Mouse (Mus musculus) large intestine, adult 2 months (tissue): ENCODE data around the gene Tspan9. TPM values are rescaled to one million over a fixed set of nuclear protein-coding genes. Genes with fewer than 3 reads are reported as not detected.

Source experiments
- DNase-seq: peaks from one replicate; pipeline ENCODE4 v3.0.0-alpha.2; 2012; ENCODE audit warnings: low read depth, low spot score
- WGBS: fragments of 180-500 bp; shearing (Covaris S2); methylation state at CpG from one replicate; pipeline ENCODE4 v1.1.7; 2018; 5-methylcytosine and 5-hydroxymethylcytosine counted together
- polyA plus RNA-seq: library from polyadenylated mRNA; depleted of rRNA; stranded (reverse); fragments of >200 nt; gene quantifications from 2 replicates; pipeline ENCODE4 v1.2.3, GENCODE M21; 2012; rRNA removed

Tspan9 gene
- polyA plus RNA-seq: 28.9 and 34.7 TPM in 2 replicates

DNA sequence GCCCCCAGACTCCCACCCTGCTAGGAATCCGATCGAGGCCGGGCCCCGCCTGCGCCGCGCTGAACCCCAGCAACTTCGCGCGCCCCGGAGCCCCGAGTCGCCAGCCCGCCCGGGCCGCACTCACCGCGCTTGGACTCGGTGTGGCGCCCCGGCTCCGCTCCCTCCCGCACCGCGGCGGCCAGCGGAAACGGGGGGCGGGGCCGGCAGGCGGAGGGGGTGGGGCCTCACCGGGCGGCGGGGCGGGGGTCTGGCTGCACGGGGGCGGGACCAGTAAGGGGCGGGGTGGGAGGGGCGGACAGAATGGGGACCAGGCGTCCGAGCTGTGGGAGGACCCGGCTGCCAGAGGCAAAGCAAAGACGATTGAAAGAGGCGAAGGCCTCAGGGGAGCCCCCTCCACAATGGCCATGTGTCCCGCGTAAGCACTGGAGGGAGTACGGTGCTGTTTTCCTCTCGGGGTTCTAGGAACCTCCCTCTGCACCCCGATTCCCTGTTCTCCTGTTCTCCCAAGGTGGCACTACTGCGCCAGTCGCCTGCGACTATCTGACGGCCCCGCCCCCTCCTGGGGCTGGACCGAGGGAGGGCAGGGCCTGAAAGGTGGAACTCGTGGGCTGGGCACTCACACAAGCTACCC, at the start of gene Tspan9:
Tspan9 (minus strand) TSS at position 205 of the 631 bp plus-strand sequence.
- DNase-seq: peak; percentile 58
- 2% methylated on average over 46 of the region's 56 CpGs for WGBS

DNA sequence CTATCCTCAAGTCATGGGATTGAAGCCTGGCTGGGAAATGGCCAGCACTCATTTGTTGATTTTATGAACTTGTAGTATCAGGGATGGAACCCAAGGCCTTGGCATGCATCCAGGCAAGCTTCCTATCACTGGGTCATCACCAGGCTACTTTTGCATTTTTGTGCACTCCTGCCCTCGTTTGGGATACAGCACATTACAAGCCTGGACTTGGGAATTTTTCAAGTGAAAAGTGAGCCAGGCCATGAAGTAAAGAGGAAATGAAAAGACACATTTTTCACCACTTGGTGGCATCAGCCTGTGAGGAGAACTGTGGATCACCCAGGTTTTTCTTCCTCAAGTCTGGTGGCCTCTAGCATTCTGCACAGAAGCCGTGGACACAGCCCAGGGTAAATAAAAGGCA, 40.1 kb upstream of the Tspan9 start:
- 23% methylated on average over 2 of the region's 2 CpGs for WGBS
- no peak for DNase-seq

DNA sequence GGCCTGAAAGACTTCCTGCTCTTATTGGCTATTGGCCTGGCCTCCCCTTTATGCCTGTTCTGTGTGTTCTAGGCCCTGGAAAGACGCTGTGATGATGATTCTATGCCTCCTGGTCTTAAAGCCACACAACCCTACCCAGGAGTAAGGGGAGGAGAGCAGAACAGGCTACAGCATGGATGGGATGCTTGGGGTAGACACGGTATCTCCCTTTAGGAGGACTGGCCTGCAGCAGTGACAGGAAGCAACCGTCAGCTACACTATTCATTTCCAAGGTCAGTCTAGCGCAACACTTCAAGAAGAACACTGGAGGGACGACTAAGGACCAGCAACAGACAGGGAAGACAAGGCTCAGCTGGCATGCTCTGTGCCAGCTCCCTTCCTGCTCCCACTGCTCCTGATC, 37.8 kb upstream of the Tspan9 start:
- WGBS: 67% methylated on average over 5 of the region's 5 CpGs
- DNase-seq: no peak

DNA sequence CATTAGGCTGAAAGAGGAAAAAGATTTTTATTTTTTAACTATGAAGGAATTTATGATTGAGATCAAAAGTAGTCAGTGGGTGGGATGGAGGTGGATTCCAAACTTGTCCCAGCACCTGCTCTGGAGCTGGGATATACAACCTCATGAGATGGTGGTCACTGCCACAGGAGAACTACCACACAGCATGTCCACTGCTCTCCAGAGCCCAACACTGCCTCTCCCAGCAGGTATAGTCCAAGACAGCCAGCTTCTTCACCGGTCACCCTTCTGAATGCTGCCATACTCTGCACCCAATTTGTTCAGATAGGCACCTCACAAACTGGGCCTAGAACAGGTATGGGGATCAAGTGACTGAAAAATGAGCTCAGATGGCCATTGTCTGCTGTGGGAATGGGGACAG, 36.3 kb upstream of the Tspan9 start:
- WGBS: 100% methylated on average over 1 of the region's 1 CpGs

DNA sequence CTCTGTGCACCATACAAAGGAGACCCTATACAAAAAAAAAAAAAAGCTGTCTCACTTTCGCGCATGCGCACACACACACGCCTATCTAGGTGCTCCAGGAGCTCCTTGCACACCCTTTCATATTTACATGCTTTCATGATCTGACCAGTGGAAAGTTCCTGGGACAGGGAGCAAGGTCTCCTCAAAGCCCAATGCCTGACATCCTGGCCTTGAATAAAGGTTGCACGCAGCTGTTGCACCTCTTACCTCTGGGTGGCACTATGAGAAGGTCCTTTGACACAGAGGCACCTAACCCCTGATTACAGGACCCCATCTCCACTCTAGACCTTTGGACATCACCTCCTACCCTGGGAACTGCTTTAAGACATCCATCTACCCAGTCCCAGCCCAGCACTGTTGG, 35.9 kb upstream of the Tspan9 start:
- DNase-seq: no peak
- 79% methylated on average over 5 of the region's 5 CpGs for WGBS

More for the DNA sequence above, 36.3 kb upstream of the Tspan9 start:
- DNase-seq: no peak

DNA sequence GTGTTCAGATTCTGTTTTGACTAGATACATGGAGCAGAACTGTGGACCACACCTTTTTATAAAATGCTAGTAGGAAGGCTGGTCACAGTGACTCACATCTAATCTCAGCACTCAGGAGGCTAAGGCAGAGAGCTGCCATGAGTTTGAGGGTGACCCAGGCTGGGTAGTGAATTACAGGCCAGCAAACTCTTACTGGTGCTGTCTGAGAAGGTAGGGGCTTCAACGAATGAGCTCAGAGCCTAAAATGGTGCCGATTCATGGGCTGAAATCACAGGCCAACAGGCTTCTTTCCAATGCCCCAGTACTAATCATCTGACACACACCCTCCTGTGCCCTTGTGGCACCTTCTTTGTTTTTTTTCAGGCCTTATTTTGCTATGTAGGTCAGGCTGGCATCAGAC, 35.3 kb upstream of the Tspan9 start:
- WGBS: 96% methylated on average over 2 of the region's 2 CpGs
- DNase-seq: no peak

DNA sequence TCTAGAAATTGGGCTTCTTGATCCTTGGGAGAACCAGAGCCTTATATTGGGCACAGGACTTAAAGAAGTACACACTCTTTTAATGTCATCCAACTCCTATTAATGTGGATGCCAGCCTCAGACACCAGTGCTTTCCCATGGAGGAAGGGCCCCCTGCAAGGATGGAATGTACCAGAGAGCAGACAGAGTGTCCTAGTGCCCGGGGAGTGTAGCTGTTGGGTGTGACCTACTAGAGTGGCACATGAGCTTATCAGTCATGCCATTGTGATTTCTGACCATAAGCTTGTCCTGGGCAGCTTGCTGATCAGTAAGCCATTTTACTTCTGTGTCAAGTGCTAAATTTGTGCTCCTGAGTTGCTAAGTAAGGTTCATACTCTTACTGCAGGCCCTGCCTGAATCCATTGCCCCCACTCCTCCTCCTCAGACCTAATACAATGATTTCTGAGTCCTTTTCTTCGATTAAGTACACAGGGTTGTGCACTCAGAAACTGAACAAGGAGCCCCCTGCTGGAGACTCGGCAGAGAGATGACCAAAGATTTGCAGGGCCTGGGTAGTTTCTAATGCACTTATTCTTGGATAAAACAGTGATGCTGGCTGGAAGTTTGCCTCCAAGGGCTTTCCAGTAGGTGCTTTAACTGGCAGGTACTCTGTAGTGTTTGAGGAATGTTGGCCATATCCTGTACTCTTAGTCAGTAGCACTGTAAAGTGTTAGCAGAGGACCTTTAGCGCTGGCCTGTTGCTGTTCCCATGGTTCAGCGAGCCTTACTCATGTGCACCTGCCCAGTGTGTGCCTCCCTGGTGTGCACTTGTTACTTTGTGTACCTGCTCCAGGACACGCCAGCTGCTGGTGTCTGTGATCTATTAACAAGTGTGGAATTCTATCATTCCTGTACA, 25.6 kb upstream of the Tspan9 start:
- 52% methylated on average over 6 of the region's 6 CpGs for WGBS
- DNase-seq: no peak

DNA sequence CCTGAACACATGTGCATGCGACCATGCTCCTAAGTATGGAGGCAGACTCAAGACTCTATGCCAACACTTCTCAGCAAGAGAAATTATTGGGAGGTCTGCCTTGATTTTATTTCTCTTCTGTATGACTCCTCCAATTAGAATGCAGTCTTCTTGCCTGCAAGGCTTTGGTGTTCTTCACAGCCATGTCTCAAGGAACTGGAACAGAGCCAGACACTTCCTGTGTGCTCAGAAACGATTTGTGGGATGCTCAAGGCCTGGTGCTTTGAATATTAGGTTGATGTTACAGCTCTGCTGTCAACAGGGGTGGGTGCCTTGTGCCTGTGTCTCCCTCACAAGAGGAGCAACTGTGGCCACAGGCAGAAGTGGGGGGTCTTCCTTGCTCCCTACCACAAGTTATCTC, 22.2 kb upstream of the Tspan9 start:
- no peak for DNase-seq
- 54% methylated on average over 2 of the region's 2 CpGs for WGBS

DNA sequence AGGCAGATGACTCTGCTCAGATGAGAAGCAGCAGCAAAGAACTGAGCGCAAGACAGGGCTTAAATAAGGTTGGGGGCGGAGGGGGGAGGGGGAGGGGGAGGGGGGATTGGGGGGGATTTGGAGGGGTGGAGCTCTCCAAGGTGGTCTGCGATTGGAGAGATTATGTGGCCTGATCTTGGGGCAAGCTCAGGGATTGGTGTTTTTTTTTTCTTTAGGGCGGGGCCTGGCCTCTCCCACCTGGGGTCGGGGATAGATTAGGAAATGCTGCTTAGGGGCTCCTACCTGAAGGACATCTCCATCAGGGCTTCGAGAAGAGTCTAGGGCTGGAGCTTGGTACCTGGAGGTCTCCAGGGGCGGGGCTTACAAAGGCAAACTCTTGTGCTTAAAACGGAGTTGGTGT, 21.2 kb upstream of the Tspan9 start:
- DNase-seq: no peak
- WGBS: 72% methylated on average over 8 of the region's 8 CpGs

DNA sequence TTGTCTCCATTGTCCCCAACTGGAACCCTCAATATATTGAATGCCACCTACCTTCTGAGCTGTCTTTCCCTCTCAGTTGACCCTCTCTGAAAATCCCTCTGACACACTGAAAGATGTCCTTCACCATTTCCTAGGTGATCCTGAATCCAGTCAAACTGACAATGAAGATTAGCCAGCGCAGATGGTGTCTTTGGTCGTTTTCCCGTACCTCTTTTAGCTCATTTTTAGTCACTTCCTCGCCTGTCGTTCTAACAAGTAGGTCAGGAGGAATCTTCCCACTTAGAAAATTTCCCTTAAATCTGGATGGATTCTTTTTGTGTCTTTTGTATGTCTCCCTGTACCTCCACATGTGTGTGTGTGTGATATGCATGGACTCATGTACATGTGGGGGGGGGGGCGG, 15.7 kb upstream of the Tspan9 start:
- 88% methylated on average over 6 of the region's 6 CpGs for WGBS

DNA sequence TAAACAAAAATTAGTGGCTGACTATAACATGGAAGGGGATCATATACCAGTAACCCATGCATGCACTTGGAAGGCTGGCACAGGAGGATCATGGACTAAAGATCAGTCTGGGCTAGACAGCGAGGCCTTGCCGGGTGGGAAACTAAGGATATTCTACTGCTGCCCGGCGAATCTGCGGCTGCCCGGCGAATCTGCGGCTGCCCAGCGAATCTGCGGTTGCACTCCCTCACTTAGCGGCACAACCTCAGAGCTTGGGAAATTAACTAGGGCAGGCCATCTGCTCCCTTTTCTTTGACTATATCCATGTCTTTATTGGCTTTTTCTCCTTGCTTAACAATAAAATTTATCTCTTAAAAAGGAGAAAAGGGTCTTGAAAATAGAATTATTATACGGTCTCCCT, 14.6 kb upstream of the Tspan9 start:
- no peak for DNase-seq
- 72% methylated on average over 12 of the region's 12 CpGs for WGBS

More for the DNA sequence above, 15.7 kb upstream of the Tspan9 start:
- DNase-seq: no peak

DNA sequence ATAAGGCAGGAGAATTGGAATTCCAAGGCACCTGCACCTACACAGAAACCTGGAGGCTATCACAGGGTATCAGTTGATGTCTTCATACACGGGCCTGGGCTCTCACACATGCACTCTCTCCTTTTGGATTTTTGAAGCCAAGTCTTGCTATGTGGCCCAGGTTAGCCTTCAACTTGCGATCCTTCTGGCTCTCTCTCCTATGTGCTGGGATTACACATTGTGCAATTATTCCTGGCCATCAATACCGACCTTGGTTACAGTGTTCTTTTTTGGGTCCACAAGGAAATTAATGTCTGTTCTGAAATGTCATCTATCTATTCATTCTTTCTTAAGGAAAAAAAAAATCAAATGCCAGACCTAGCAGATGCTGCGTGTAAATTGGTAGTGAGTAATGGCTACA, 13.1 kb upstream of the Tspan9 start:
- 72% methylated on average over 4 of the region's 4 CpGs for WGBS
- no peak for DNase-seq

DNA sequence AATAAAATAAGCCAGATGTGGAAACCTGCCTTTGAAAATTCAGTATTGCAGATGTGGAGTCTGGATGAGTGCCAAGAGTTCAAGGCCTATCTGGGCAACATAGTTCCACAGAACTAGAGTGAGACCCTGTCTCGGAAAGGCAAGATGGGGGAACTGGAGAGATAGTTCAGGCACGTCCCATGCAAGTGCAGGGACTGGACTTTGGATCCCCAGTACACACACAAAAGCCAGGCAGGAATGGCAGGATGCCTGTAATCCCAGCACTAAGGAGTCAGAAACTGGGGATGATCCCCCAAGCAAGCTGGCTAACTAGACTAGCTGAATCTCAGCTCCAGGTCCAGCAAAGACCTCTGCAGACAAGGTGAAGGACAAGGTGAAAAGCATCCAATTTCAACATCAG, 12.5 kb upstream of the Tspan9 start:
- WGBS: 59% methylated on average over 2 of the region's 2 CpGs
- no peak for DNase-seq

DNA sequence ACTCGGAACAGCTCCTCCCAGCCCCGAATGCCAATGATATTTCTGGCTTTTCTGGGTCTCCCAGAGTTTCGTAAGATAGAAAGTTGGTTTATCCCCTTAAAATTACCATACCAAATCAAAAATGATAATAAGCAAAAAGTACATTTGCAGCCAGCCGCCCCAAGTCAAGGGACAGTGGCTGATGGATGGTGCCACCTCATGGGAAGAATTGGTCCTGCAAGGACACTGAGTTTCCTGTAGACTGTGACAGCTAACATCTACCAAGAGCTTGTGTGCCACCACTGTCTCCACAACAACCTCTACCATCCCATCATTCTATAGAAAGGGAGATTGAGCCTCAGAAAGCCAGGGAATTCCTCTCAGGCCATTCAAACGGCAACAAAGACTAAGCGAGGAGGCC, 2.4 kb upstream of the Tspan9 start:
- WGBS: 54% methylated on average over 6 of the region's 6 CpGs
- DNase-seq: no peak

DNA sequence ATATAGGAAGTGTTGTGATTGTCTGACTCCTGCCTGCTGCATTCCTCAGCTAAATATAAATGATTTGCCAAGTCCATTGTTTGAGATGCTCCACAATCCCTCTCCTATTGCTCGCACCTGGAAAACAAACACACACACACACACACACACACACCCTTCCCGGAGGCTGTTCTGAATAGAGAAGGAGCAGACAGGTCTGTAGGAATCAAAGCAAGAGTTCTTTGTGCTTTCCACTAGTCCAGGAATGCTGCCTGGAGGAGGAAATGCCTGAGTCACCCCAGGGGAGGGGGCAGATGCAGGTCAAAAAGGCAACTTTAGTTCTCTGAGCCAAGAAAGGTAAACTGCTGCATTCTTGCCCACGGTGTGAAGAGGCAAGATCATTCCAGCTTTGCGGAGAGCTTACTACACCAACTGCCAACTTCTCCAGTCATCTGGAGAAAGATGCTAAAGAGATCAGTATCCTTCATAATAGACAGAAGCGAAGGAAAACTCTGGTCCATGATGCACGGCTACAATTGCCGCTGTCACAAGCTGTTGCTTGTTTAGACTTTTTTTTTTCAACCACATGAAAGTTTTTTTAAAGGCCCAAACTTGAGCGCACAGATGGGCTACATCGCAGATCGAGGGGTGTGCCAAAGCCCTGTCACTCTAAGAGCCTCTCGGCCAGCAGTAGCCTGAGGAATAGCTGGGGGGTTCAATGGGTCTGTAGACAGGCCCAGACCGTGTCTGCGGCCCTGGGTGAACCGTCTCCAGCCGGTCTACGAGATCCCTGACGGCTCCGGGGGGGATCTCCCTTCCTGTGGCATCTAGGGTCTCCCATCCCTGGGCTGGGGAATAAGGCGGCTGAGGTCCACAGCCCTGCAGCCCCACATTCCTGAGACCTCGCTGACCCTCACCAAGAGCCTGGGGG, 770 bp downstream of the Tspan9 start:
- DNase-seq: no peak
- WGBS: 6% methylated on average over 20 of the region's 20 CpGs

DNA sequence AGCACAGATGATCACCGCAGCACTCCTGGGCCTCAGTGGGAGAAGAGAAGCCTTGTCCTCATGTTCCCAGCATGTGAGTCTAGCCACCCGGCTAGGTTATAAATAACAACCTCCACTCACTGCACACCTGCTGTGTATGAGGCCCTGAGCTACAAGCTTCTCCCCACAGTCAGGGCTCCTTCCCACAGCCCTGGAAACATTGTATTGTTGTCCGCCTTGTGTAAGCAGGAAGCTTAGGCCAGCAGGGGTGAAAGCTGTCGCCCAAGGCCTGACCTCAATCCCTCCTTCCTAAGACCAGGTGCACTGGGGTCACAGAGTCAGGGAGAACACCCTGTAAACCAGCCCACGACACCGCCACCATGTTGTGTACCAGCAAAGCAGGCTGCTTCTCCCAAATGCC, 2.7 kb downstream of the Tspan9 start:
- WGBS: 85% methylated on average over 6 of the region's 6 CpGs
- DNase-seq: no peak

DNA sequence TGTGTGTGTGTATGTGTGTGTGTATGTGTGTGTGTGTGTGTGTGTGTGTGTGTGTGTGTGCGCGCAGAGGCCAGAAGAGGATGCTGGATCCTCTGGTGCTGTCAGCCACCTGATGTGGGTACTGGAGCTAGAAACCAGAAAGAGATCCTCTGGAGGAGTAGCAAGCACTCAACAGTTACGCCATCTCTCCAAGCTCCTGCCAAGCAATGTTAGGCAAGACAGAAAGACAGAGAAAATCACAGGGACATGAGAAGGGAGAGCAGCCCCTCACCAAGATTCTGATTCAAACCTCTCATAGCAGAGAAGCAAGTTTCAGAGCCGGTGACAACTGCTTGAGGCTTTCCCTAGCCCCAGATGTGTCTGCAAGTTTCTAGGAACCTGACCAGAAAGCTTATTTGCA, 5.5 kb downstream of the Tspan9 start:
- DNase-seq: no peak

DNA sequence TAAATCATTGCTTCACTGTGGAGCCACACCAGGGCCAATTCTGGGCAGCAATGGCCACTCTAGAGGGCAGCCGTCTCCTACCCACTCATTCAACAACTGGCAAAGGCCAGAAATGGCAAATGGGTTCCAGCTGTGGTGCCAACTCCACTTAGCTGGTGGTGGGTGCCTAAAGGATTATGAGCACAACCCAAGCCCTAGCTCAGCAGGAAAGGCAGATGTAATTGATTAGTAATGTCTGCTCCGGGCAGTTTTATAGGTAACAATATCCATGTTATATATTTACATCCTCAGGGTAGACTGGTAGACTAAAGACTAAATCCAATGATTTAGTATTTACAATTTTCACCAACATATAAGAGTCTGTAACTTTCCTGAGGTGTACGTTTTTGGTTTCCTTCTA, 6.7 kb downstream of the Tspan9 start:
- WGBS: 87% methylated on average over 3 of the region's 3 CpGs
- no peak for DNase-seq

More for the DNA sequence above, 5.5 kb downstream of the Tspan9 start:
- 88% methylated on average over 4 of the region's 4 CpGs for WGBS

DNA sequence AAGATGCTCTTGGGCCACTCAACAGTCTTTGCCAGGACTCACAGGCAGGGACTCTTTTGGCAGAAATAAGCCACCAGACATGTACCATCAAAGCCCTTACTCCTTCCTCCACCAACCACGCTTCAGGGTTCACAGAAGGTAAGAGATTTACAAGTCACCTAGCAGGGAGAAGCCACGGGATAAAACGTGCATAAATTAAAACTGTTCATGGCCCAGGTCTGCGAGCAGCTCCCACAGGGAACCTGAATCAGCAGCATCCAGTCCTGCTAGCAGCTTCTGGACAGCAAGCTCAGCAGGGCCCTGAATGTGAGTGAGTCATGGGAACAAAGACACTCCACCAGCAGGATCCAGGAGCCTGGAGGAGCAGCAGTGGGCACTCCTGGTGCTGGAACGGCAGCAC, 7.9 kb downstream of the Tspan9 start:
- WGBS: 76% methylated on average over 5 of the region's 5 CpGs
- DNase-seq: no peak

DNA sequence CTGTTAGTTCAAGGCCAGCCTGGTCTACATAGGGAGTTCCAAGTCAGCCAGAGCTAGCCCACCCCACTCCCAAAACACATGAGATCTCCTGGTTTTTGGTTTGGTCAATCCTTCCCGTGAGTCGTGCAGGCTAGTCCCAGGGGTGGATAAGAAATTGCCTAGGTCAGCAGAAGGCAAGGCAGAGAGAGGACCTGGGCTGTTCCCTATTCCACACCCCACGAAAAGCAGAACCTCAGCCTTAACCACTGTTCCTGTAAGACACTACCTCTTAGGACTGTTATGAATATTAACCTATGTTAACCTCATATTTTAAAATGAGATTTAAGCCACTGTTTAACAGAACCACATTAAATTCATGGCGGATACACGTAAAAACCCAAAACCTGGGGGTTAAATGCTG, 8.4 kb downstream of the Tspan9 start:
- 85% methylated on average over 5 of the region's 5 CpGs for WGBS
- no peak for DNase-seq
